Mouse (Mus musculus): ENCODE measurements at regions not wholly inside any gene's neighbourhood (a gene's known extent, or its start where the extent isn't known, plus 50 kb on each side); places are given as distances from the start of the nearest gene placed in this dataset.

GRCm38 (mm10) chr1:166898741-166899140 lies 102.5 kb upstream of the Fam78b start:
- no peak for TF ChIP-seq EP300 (IDR thresholded peaks at IDR 0.05; ENCODE audit: insufficient read depth, low read depth, low read length)
- no peak for TF ChIP-seq POLR2A (IDR thresholded peaks at IDR 0.05; ENCODE audit: insufficient read depth, low read length)
- no peak for TF ChIP-seq CTCF (IDR thresholded peaks at IDR 0.05; ENCODE audit: low read depth, low read length)
- Histone ChIP-seq H3K36me3 (ENCODE audit: control insufficient read depth, insufficient read depth, low read length, poor library complexity, severe bottlenecking) (no peaks in the 10 kb centered on the region), H3K9me3 (replicated peaks; ENCODE audit: control insufficient read depth, insufficient read depth, low read length, poor library complexity, severe bottlenecking) (no peaks in the 10 kb centered on the region), H3K27me3 (ENCODE audit: control insufficient read depth, insufficient read depth, low read length, poor library complexity, severe bottlenecking) (no peaks in the 10 kb centered on the region), H3K27ac (ENCODE audit: insufficient read depth, low read length) (no peak overlapping the region), H3K9ac (ENCODE audit: low read depth, poor library complexity, severe bottlenecking) (no peak overlapping the region), H3K4me1 (ENCODE audit: control insufficient read depth, insufficient read depth, low read length) (no peaks in the 10 kb centered on the region), H3K4me3 (ENCODE audit: low read depth, low read length) (no peak overlapping the region)

- no peaks in the 10 kb centered on the region for H3K27me3 ChIP-seq (ENCODE audit: control insufficient read depth, insufficient read depth, low read length, poor library complexity, severe bottlenecking)
- H3K4me1 ChIP-seq (ENCODE audit: control insufficient read depth, insufficient read depth, low read length) = no peaks in the 10 kb centered on the region
- no peak overlapping the region for H3K4me3 ChIP-seq (ENCODE audit: low read depth, low read length)
- no peaks in the 10 kb centered on the region for H3K36me3 ChIP-seq (ENCODE audit: control insufficient read depth, insufficient read depth, low read length, poor library complexity, severe bottlenecking)
- no peak overlapping the region for H3K9ac ChIP-seq (ENCODE audit: low read depth, poor library complexity, severe bottlenecking)
- H3K9me3 ChIP-seq (replicated peaks; ENCODE audit: control insufficient read depth, insufficient read depth, low read length, poor library complexity, severe bottlenecking) = no peaks in the 10 kb centered on the region
- no peak for TF ChIP-seq POLR2A (IDR thresholded peaks at IDR 0.05; ENCODE audit: insufficient read depth, low read length)
- TF ChIP-seq CTCF (IDR thresholded peaks at IDR 0.05; ENCODE audit: low read depth, low read length) = no peak
- no peak for TF ChIP-seq EP300 (IDR thresholded peaks at IDR 0.05; ENCODE audit: insufficient read depth, low read depth, low read length)
- no peak overlapping the region for H3K27ac ChIP-seq (ENCODE audit: insufficient read depth, low read length)
Measured at GRCm38 (mm10) chr1:166899238-166899637, 102.0 kb upstream of the Fam78b start.

- no peaks in the 10 kb centered on the region for H3K4me1 ChIP-seq (ENCODE audit: control insufficient read depth, insufficient read depth, low read length)
- TF ChIP-seq EP300 (IDR thresholded peaks at IDR 0.05; ENCODE audit: insufficient read depth, low read depth, low read length) (no peak), POLR2A (IDR thresholded peaks at IDR 0.05; ENCODE audit: insufficient read depth, low read length) (no peak), CTCF (IDR thresholded peaks at IDR 0.05; ENCODE audit: low read depth, low read length) (no peak)
- H3K9ac ChIP-seq (ENCODE audit: low read depth, poor library complexity, severe bottlenecking) = no peak overlapping the region
- H3K9me3 ChIP-seq (replicated peaks; ENCODE audit: control insufficient read depth, insufficient read depth, low read length, poor library complexity, severe bottlenecking) = no peaks in the 10 kb centered on the region
- no peaks in the 10 kb centered on the region for H3K36me3 ChIP-seq (ENCODE audit: control insufficient read depth, insufficient read depth, low read length, poor library complexity, severe bottlenecking)
- H3K27ac ChIP-seq (ENCODE audit: insufficient read depth, low read length) = no peak overlapping the region
- no peak overlapping the region for H3K4me3 ChIP-seq (ENCODE audit: low read depth, low read length)
- no peaks in the 10 kb centered on the region for H3K27me3 ChIP-seq (ENCODE audit: control insufficient read depth, insufficient read depth, low read length, poor library complexity, severe bottlenecking)
Measured at GRCm38 (mm10) chr1:166900028-166900427, 101.2 kb upstream of the Fam78b start.

GRCm38 (mm10) chr1:166900441-166901161 lies 100.6 kb upstream of the Fam78b start:
- H3K9me3 ChIP-seq (replicated peaks; ENCODE audit: control insufficient read depth, insufficient read depth, low read length, poor library complexity, severe bottlenecking) = no peaks in the 10 kb centered on the region
- no peak overlapping the region for H3K4me3 ChIP-seq (ENCODE audit: low read depth, low read length)
- TF ChIP-seq POLR2A (IDR thresholded peaks at IDR 0.05; ENCODE audit: insufficient read depth, low read length) (no peak), EP300 (IDR thresholded peaks at IDR 0.05; ENCODE audit: insufficient read depth, low read depth, low read length) (no peak), CTCF (IDR thresholded peaks at IDR 0.05; ENCODE audit: low read depth, low read length) (no peak)

GRCm38 (mm10) chr1:166901574-166901973 lies 99.6 kb upstream of the Fam78b start:
- no peaks in the 10 kb centered on the region for H3K36me3 ChIP-seq (ENCODE audit: control insufficient read depth, insufficient read depth, low read length, poor library complexity, severe bottlenecking)
- TF ChIP-seq EP300 (IDR thresholded peaks at IDR 0.05; ENCODE audit: insufficient read depth, low read depth, low read length) (no peak), CTCF (IDR thresholded peaks at IDR 0.05; ENCODE audit: low read depth, low read length) (no peak), POLR2A (IDR thresholded peaks at IDR 0.05; ENCODE audit: insufficient read depth, low read length) (no peak)
- H3K27me3 ChIP-seq (ENCODE audit: control insufficient read depth, insufficient read depth, low read length, poor library complexity, severe bottlenecking) = no peaks in the 10 kb centered on the region
- no peaks in the 10 kb centered on the region for H3K9me3 ChIP-seq (replicated peaks; ENCODE audit: control insufficient read depth, insufficient read depth, low read length, poor library complexity, severe bottlenecking)
- no peak overlapping the region for H3K4me3 ChIP-seq (ENCODE audit: low read depth, low read length)
- no peak overlapping the region for H3K9ac ChIP-seq (ENCODE audit: low read depth, poor library complexity, severe bottlenecking)
- H3K4me1 ChIP-seq (ENCODE audit: control insufficient read depth, insufficient read depth, low read length) = no peaks in the 10 kb centered on the region
- H3K27ac ChIP-seq (ENCODE audit: insufficient read depth, low read length) = no peak overlapping the region

More at GRCm38 (mm10) chr1:166900441-166901161, 100.6 kb upstream of the Fam78b start:
- Histone ChIP-seq H3K27ac (ENCODE audit: insufficient read depth, low read length) (no peak overlapping the region), H3K4me1 (ENCODE audit: control insufficient read depth, insufficient read depth, low read length) (no peaks in the 10 kb centered on the region), H3K9ac (ENCODE audit: low read depth, poor library complexity, severe bottlenecking) (no peak overlapping the region), H3K27me3 (ENCODE audit: control insufficient read depth, insufficient read depth, low read length, poor library complexity, severe bottlenecking) (no peaks in the 10 kb centered on the region), H3K36me3 (ENCODE audit: control insufficient read depth, insufficient read depth, low read length, poor library complexity, severe bottlenecking) (no peaks in the 10 kb centered on the region)

- Histone ChIP-seq H3K36me3 (ENCODE audit: control insufficient read depth, insufficient read depth, low read length, poor library complexity, severe bottlenecking) (no peaks in the 10 kb centered on the region), H3K4me3 (ENCODE audit: low read depth, low read length) (no peak overlapping the region), H3K9ac (ENCODE audit: low read depth, poor library complexity, severe bottlenecking) (no peak overlapping the region), H3K27ac (ENCODE audit: insufficient read depth, low read length) (no peak overlapping the region), H3K27me3 (ENCODE audit: control insufficient read depth, insufficient read depth, low read length, poor library complexity, severe bottlenecking) (no peaks in the 10 kb centered on the region), H3K4me1 (ENCODE audit: control insufficient read depth, insufficient read depth, low read length) (no peaks in the 10 kb centered on the region), H3K9me3 (replicated peaks; ENCODE audit: control insufficient read depth, insufficient read depth, low read length, poor library complexity, severe bottlenecking) (no peaks in the 10 kb centered on the region)
- TF ChIP-seq CTCF (IDR thresholded peaks at IDR 0.05; ENCODE audit: low read depth, low read length) = no peak
- TF ChIP-seq POLR2A (IDR thresholded peaks at IDR 0.05; ENCODE audit: insufficient read depth, low read length) = no peak
- no peak for TF ChIP-seq EP300 (IDR thresholded peaks at IDR 0.05; ENCODE audit: insufficient read depth, low read depth, low read length)
Measured at GRCm38 (mm10) chr1:166903417-166903816, 97.8 kb upstream of the Fam78b start.

Data from ES-Bruce4 (cell line).